Mouse (Mus musculus): ENCODE results near the gene Lsamp.

Gene Lsamp

DNA sequence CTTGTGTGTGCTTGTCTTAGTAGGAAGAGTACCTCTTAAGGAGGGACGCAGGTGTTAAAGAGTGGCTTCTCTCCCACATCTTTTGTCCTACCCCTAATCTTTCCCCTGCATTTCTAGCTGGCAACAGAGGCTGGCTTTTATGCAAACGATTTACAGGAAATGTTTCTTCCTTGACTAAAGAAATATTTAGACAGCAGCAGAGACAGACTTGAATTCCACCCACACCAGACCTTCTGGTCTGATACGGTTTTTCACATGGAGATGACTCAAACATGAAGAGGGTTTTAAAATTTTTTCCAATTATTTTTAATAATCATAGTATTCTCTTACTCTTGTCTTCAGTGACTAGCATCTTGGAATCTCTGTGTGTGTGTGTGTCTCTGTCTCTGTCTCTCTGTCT lies 1333.8 kb downstream of the Lsamp start:
- no peak for DNase-seq

DNA sequence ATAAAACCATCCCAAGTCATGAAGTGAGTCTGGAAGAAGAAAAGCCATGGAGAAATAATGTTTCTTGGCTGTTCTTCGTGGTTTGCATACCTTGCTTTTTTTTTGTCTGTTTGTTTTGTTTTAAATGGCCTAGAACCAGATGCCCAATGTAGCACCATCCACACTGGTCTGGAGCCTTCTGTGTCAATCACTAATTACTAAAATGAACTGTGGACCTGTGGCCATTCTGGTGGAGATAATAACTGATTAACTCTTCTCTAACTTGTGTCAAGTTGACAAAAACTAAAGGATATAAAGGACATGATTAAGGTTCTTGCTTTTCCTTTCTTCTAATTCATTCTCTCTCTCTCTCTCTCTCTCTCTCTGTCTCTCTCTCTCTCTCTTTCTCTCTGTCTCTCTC lies 1359.3 kb downstream of the Lsamp start:
- DNase-seq = no peak

- no peak for DNase-seq
Measured at GRCm38 (mm10) chr16:41365138-41365537, 1381.0 kb downstream of the Lsamp start.

DNA sequence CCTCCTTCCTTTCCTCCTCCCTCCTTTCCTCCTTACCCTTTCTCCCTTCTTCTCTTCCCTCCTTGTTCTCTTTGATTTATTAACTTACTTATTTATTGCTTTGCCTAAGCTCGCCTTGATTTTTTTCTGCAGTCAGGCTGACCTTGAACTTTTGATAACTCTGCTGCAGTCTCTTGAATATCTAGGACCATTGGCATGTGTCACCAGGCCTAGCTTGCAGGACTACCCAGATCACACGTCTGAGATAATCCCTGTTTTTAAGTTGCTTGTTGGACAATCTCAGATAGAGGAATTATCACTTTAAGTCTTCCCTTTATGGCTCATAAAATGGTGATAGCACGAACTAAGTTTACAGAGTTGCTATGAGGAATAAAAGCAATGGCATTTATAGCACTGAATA lies 1399.5 kb downstream of the Lsamp start:
- DNase-seq = no peak

GRCm38 (mm10) chr16:41384288-41384687 lies 1400.1 kb downstream of the Lsamp start:
- DNase-seq = no peak

- DNase-seq = no peak
Measured at GRCm38 (mm10) chr16:41408850-41409249, 1424.7 kb downstream of the Lsamp start.

- no peak for DNase-seq
Measured at GRCm38 (mm10) chr16:41410671-41411070, 1426.5 kb downstream of the Lsamp start.

DNA sequence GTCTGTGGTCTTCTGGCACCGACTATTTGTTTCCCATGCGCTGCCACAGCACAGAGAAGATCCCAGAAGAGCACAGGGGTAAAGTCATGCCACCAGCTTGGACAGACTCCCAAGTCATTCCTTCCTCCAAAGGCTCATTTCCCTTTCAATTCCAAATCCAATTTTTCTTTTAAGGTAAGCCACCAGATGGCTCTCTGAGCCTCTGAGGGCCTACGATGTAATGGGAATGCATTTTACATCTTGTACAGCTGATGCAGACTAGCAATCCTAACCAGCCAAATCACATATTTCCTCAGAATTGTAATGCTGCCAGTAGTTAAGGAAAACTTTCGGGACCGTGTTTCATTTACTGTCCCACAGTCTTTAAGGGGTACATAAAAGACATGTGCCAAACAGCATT lies 1433.2 kb downstream of the Lsamp start:
- DNase-seq = no peak

DNA sequence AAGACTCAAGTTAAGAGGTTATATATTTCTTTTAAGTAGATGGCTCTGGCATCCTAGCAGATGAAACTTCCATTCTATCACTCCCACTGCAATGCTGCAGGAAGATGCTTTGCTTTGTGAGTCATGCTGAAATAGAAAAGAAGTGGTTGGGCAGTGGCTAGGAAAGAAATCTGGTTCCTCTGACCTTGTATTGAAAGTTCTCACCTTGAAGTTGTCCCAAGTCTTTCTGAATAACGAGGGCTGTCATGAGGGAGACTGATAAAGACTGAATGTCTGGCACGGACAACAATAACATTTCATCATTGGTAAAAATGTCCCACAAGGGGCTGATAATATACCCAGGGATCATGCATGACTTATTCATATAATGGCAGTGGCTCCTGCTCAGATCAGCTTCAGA lies 1483.2 kb downstream of the Lsamp start:
- no peak for DNase-seq

DNA sequence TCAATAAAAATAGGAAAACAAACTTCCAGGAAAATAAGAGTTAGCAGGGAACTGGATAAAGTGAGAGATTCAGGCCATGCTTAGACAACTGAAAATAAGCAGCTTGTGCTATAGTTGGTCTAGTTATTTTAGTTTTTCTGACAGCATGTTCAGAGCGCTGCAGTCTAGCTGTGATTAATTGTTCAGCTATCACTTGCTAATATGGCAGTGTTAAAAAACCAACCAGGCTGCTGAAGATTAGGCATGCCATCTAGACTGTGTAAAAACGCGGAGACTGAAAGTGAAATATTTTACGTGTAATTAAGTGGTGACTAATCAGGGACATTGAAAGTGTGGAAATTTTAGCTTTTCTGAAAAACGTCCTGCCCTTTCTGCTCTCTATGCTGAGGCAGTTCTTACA lies 1494.5 kb downstream of the Lsamp start:
- no peak for DNase-seq

GRCm38 (mm10) chr16:41481832-41482231 lies 1497.7 kb downstream of the Lsamp start:
- DNase-seq = no peak

GRCm38 (mm10) chr16:41510915-41511552 lies 1526.9 kb downstream of the Lsamp start:
- no peak for DNase-seq

- DNase-seq = no peak
Measured at GRCm38 (mm10) chr16:41521566-41521965, 1537.4 kb downstream of the Lsamp start.

DNA sequence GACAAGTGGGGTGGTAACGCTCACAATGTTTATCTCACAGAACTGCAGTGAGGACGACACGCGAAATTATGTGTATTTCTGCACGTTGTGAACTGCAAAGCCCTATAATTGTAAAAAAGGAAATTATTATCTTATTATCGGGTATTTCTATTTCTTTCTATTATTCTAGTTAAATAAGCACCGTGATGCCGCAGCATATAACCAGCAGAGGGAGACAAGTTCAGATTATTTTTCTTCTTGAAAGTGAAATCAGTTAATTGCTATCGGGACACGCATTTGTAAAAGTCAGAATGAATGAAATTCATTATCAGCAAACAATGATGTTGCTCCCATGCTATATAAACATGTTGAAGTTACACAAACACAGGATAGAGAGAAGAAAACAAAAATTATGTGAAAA lies 1540.1 kb downstream of the Lsamp start:
- DNase-seq = no peak

- DNase-seq = no peak
Measured at GRCm38 (mm10) chr16:41532661-41533551, 1548.7 kb downstream of the Lsamp start.

DNA sequence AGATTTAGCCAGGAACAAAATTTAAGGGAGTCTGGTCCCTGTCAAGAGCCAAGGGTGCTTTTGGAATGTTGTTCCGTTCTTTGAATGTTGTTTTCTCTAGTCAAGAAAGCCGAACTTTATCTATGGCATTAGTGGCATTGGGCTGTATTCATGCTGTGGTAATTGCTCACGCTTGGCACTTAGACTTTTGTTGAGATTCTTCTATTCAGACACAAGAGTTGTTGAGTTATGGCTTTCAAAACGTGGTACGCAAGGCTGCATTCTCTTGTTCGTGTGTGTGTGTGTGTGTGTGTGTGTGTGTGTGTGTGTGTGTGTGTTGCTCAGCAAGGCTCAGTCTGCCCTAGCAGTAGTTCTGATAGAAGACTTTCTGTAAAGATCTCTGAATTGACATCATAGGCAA lies 1549.5 kb downstream of the Lsamp start:
- no peak for DNase-seq

- DNase-seq = no peak
Measured at GRCm38 (mm10) chr16:41535806-41536205, 1551.6 kb downstream of the Lsamp start.

GRCm38 (mm10) chr16:41542641-41543040 lies 1558.5 kb downstream of the Lsamp start:
- no peak for DNase-seq

- DNase-seq = no peak
Measured at GRCm38 (mm10) chr16:41551164-41551563, 1567.0 kb downstream of the Lsamp start.

- DNase-seq = no peak
Measured at GRCm38 (mm10) chr16:41551851-41552262, 1567.7 kb downstream of the Lsamp start.

- no peak for DNase-seq
Measured at GRCm38 (mm10) chr16:41557104-41557503, 1572.9 kb downstream of the Lsamp start.

DNA sequence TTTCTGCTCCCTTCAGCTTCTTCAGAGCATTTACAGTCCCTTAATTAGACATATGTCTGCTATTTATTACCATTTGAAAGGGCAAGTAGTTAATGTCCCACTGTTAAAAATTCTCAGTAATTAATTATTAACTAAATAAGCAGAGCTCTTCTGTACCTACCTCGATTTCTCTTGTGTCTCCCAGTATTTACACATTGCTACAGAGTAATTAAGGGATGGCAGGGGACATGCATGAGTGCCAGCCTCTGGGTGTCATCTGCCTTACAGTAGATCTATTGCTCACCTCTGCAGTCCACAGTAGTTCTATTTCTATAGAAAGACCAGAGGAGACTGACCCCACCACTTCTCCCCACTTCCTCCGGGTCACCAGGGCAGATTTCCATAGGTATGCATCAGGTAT lies 1581.1 kb downstream of the Lsamp start:
- no peak for DNase-seq

DNA sequence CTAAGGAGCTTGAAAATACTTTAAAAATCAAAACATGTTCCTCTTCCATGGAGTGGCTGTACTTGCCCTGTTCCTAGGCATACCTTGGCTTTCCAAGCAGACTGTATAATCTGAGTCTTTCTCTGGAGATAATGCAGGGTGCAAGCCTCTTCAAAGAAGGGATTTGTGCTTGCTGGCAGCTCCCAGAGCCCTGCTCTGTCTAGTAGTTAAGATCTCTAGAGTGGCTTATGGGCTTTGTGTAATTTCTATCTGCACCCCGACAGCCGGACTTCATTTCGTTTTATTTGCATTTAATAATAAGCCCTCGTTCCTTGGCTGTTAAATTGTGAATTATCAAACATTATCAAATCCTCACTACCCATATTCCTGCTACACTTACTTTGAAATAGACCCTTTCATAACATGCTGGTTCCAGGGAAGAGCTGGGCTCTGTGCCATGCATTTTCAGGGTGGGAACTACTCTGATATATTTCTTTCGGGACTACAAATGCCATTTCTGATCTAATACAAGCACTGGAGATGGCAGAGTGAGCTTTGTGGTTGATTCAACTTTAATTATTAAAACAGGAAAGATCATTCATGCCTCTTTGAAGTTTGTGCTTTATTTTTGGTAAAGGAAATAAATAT lies 1604.6 kb downstream of the Lsamp start:
- DNase-seq = no peak

DNA sequence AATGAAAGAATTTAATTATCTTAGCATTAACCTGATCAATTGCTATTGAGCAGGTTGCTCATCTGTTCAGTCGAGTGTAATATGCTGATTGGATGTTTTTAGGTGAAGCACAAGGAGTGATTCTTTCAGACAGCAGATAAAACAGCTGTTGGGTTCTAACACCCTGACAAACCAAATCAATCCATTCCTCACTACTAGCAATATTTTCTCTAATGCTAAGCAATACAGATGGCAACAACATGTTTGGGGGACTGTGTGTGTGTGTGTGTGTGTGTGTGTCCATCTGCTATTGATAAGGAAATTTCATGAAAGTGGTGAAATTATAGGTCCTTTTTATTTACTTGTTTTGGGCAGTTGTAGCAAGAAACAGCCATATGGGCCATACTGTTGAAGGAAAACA lies 1628.1 kb downstream of the Lsamp start:
- DNase-seq = no peak

Measured in lung, postnatal 4 days (tissue).